Mouse (Mus musculus): ENCODE results near the gene A830005F24Rik.
"Not testable (repeated sequence)": the region's sequence is repeated elsewhere in the genome, so short reads cannot be mapped to it uniquely, and the experiment has no call there.

The A830005F24Rik gene

DNA sequence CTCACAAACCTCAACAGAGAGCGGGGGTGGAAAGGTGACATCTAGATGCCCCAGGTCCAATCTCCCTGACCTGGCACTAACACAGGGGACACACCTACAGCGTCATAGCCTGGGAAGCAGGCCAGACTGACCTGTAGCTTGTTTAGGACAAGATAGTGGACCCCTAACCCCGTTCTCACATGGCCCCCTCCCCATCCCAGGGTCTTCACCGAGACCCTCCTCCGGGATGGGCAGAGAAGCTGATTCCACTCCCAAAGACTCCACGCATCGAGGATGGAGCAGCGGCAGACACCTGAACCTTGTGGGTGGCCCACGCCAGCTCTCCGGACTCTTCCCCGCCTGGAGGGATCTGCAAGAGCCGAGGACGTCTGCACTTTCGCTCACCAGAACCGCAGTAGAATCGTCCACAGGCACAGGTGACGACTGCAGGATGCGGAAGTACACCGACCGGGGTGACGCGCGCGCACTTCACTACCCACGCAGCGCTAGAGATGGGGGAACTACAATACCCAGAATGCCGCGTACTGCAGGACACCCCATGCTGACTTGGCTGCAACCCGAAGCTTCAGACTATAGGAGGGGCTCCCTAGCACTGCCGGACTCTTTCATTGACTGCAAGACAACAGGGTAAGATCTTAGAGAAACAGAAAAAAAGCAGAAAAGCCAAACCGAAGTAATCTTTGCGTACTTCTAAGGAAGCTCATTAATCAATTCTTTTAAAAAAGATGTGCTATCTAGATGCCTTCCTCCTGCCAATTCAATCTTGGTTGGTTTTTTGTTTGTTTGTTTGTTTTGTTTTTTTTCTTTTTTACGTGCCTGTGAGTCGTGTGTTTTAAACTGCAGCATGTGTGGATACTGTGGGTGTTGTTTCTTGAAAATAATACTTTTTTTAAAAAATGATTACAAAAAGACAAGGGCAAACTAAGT lies at the start of gene A830005F24Rik, which contains the start of gene Zfp169:
Gene A830005F24Rik (plus strand): TSS at position 568 of the 927 bp plus-strand sequence.
Gene Zfp169 (minus strand): TSS at position 449 of the 927 bp plus-strand sequence.
- in situ Hi-C loops (cut with MboI; ENCODE audit: low sequenced_read_pairs) = no loop called here

DNA sequence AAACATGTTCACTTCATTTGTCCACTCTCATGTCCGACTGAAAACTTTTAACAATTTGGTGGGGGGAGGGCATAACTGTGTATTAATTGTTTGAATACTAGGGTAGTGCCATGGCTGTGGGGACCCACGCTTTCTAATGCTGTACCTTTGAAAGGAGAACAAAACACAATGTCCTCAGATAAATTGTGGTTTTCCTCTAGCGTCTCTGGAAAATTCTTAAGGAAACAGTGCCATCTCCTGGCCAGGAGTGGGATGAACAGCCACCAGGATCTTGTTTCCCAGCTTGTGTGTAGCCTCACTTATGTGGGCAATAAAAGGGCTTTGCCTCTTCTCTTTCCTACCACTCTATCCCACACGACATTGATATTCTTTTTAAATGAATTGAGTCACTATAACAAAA lies 49.2 kb upstream of the A830005F24Rik start:
- in situ Hi-C loops (cut with MboI; ENCODE audit: low sequenced_read_pairs) = loop anchor here (25.0 kb wide), 2 partner anchors 1152 to 1327 kb away; no protein-coding TSS in a partner anchor

DNA sequence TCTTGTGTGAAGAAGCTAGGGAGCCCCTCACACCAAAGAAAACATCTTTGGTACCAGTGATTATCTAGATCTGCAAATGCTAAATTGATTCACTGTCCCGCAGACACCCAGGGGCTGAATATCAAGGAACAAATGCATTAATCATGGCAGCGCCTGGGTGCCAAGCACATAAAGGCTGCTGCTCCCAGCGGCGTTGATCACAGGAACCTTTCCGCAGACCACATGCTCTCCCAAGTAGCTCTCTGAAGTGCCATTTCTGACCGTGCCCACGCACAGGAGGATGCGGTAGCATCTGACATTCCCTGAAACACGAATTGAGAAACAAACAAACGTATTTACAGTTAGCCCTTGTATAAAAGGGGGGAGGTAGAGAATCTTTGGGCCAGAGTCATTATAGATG lies 47.2 kb upstream of the A830005F24Rik start:
- in situ Hi-C loops (cut with MboI; ENCODE audit: low sequenced_read_pairs) = loop anchor here (25.0 kb wide), 2 partner anchors 1154 to 1329 kb away; no protein-coding TSS in a partner anchor

DNA sequence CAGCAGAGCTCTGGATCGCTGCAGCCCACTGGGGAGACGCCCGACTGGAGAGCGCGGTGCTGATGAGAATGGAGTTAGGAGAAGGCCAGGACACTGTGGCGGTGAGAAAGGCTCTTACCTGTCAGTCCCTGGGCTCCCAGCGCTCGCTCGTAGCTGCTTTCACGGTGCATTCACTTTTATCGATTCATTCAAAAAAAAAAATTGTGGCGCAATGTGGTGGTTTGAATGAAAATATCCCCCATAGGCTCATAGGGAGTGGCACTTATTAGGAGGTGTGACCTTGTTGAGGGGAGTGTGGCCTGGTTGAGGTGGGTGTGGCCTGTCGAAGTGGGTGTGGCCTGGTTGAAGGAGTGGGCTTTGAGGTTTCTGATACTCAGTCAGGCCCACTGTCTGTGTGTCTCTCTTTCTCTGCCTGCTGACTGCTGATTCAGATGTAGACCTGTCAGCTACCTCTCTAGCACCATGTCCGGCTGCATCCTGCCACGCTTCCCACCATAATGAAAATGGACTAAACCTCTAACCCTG lies 44.7 kb upstream of the A830005F24Rik start:
- in situ Hi-C loops (cut with MboI; ENCODE audit: low sequenced_read_pairs) = loop anchor here (25.0 kb wide), 2 partner anchors 1156 to 1331 kb away; no protein-coding TSS in a partner anchor

DNA sequence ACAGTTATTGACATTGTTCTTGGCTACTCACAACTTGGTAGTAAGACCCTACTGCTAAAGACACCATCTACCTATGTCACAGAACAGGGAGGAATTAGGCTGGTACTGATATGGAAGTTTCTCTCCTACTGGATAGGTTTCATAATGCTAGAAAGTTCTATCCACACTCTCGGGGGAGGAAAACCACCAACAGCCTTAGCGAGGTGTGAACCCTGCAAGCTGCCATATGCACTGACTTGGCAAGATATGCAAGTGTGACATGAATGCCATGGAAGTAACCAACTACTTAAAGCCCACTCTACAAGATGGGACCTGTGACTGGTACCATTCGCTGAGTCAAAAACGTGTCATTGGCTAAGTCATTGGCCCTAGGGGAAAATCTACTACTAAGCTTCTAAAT lies 29.8 kb upstream of the A830005F24Rik start:
- in situ Hi-C loops (cut with MboI; ENCODE audit: low sequenced_read_pairs) = no loop called here

DNA sequence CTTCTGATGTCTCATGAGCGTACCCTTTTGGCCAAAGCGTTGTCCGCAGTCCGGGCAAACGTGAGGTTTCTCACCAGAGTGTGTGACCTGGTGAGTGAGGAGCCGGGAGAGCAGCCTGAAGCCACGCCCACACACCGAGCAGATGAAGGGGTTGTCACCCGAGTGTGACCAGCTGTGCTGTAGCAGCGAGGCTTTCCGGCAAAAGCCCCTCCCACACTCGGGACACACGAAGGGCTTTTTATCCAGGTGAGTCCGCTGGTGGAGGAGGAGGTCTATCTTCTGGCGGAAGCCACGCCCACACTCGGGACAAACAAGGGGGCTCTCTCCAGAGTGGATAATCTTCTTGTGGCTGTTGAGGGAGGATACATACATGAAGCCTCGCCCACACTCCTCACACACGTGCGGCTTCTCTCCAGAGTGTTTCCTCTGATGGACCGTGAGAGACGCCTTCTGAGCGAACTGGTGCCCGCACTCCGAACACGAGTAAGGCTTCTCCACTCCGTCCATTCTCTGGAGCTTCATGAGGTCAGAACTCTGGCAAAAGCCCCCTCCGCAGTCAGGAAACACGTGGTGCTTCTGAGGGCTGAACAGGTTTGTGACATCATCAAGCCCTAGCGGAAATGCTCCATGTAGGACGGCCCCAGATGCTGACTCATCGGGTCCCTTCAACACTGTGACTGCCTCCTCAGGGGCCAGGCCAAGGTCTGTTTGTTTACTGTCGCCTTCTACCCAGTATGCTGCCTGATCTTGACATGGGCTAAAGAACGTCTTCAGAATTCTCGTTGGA lies 22.8 kb upstream of the A830005F24Rik start:
- in situ Hi-C loops (cut with MboI; ENCODE audit: low sequenced_read_pairs) = no loop called here

DNA sequence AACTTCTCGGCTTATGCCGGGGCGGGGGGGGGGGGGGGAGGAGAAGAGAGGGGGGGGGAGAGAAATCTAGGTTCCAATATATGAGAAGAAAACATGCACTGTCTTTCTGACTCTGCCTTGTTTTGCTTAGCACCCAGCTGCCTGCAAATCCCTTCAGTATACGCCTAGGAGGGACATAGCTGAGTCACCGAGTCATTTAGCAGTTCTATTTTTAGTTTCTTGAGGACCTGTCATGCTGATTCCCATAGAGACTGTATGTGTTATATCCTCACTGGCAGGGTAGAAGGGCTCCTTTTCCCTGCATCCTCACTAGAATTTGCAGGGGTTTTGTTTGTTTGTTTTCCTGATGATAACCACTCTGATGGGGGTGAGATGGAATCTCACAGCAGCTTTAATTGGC lies 20.2 kb upstream of the A830005F24Rik start:
- in situ Hi-C loops (cut with MboI; ENCODE audit: low sequenced_read_pairs) = no loop called here

DNA sequence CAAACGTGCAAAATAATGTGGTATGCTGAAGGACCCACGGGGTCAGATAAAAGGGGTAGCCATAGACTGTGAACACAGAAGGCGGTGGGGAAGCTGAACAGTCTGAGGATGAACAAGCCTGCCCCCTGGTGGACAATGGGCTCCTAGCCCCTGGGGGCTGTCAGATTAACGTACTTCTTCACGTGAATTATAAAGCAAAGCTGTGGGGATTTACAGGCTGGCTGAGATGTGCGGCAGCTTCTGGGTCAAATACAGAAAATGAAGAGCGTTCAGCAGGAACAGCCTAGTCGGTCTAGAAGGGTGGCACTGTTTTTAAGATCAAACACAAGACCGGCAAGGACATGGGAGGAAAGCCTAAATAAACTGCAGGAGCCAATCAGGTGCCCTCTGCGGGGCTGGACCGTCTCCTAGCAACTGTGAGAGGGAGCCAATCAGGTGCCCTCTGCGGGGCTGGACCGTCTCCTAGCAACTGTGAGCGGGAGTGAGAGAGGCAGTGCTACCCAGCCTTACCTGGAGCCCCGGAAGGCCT lies 15.6 kb upstream of the A830005F24Rik start:
- in situ Hi-C loops (cut with MboI; ENCODE audit: low sequenced_read_pairs) = no loop called here

DNA sequence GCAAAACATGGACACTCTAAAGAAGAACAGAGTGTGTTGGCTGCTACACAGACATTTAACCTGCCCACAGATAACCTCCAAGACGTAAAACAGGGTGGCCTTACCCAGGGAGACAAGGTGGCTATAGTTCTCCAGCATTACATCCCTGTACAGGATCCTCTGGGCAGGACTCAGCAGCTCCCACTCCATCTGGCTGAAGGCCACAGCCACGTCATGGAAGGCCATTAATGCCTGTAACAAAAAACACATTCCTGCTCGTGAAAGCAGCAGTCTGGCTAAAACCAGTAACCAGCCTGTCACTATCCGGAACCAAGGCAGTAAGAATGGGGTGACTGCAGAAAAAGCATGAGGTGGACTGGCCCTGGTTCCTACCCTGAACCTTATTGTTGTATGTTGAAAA lies 14.7 kb upstream of the A830005F24Rik start:
- in situ Hi-C loops (cut with MboI; ENCODE audit: low sequenced_read_pairs) = no loop called here

DNA sequence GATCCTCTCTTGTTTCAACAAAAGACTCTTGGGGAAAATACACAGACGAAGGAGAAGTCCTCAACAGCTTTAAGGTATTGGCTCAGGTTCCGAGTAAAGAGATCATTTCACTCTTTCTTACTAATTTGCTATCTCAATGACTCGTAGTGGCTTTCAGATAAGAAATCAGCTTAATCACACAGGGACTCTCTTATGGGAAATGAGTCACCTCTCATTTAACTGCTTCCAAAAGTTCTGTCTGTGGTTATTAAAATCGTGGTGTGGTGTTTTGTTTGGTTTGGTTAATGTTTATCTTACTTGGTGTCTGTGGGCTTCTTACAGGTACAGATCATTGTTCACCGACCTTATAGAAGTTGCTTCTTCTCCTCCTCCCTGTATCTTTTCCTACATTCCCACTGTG lies 10.9 kb upstream of the A830005F24Rik start:
- in situ Hi-C loops (cut with MboI; ENCODE audit: low sequenced_read_pairs) = no loop called here

DNA sequence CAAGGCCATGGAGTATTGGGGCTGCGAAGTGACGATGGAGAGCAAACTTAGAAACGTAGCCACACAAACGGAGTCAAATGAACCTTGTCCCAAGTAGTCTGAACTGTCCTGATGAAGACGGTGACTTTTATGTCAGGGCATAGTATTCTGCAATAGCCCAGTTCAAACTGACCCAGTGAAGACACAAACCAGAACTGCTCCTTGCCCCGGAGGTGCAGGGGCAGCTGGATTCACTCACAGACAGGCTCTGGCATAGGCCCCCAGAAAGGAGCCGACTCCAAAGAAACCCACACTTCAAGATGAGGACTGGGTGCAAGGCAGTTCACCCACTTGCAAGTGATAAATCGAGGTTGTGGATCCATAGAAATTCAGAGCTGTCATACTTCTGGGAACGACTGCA lies 4.7 kb upstream of the A830005F24Rik start:
- in situ Hi-C loops (cut with MboI; ENCODE audit: low sequenced_read_pairs) = no loop called here

DNA sequence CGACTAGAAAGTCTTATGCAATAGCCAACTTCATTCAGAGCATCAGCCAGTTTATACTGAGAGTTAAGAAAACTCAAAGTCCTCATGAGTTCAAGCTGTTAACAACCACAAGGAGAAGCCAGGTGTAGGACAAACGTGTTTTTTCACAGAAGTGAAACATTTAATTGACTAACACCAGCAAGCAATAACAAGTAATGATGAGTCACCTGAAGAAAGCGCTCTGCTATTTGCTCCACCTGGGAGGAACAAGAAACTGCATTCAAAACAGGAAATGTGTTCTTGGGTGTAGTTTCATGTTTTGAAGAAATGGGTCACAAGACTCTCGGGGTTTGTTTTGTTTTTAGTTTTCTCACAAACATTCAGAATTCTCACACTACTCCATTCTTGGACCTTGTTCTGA lies 2.5 kb downstream of the A830005F24Rik start:
- in situ Hi-C loops (cut with MboI; ENCODE audit: low sequenced_read_pairs) = no loop called here

DNA sequence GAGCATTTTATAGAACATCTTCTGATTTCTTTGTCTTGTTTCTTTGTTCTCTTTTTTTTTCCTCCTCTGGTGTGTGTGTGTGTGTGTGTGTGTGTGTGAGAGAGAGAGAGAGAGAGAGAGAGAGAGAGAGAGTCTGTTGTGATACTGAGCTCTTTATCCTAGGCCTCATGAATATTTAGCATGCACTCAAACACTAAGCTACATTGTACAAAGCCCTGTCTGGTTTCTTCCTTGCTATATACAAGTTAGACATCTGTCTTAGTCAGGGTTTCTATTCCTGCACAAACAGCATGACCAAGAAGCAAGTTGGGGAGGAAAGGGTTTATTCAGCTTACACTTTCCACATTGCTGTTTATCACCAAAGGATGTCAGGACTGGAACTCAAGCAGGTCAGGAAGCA lies 5.8 kb downstream of the A830005F24Rik start:
- in situ Hi-C loops (cut with MboI; ENCODE audit: low sequenced_read_pairs) = not testable (repeated sequence)

DNA sequence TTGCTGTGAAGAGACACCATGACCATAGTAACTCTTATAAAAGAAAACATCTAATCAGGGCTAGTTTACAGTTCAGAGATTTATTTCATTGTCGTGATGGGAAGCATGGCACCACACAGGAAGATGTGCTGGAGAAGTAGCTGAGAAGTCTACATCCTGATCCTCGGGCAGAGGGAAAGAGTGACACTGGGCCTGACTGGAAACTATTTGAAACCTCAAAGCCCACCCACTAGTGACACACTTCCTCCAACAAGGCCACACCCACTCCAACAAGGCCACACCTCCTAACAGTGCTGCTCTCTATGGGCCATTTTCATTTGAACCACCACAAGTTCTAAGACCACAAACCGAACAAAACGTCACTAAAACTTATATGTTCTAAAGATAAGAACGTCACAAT lies 12.4 kb downstream of the A830005F24Rik start:
- in situ Hi-C loops (cut with MboI; ENCODE audit: low sequenced_read_pairs) = loop anchor here (5.0 to 10.0 kb wide), 2 partner anchors 112 to 269 kb away; no protein-coding TSS in a partner anchor

DNA sequence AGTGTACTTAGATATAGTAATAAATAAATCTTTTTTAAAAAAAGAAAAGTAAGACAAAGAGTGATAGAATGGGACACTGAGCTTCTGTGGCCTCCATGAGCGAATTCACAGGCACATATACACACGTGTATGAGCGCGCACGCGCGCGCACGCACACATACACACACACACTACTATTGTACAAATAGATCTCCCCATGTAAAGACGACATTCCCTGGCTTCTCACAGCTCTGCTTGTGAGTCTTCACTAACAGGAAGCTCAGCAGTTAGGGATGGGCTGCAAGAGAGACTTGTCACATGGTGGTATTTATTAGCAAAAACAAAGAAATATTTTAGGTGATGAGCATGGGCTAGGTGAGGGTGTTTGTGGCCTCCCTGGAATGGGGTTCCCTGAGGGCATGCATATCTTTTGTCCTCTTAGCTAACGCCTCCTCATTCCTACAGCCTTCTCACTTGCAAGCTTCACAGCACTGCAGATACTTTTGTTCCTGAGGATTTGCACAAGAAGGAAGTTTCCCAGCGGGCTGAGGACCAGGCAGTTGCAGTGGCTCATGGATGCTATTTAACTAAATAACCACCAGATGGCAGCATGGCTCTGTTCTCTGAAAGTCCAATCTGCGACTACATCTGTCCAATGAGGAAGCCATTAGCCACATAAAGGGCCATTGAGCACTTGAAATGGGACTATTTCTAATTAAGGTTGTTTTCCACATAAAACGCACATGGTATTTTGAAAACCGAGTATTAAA lies 14.9 kb downstream of the A830005F24Rik start:
- in situ Hi-C loops (cut with MboI; ENCODE audit: low sequenced_read_pairs) = loop anchor here (5.0 to 10.0 kb wide), 2 partner anchors 109 to 267 kb away; no protein-coding TSS in a partner anchor

DNA sequence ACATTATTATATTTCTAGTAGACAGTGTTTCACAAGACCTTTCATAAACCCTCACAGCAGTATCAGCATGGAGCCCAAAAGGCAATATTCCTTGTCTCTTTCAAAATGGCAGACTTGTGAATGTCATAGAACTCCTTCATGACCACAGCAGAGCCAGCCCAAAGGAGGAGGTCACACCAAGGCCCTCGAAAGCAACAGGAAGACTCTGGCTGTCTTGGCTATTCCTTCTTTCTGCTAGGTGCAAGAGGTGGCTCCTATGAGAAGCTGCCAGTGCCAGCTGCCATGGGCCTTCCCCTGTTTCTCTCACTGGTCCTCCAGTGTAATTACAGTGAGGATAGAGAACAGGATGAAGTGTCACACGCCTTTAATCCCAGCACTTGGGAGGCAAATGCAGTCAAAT lies 15.7 kb downstream of the A830005F24Rik start:
- in situ Hi-C loops (cut with MboI; ENCODE audit: low sequenced_read_pairs) = loop anchor here (5.0 to 10.0 kb wide), 2 partner anchors 108 to 266 kb away; no protein-coding TSS in a partner anchor

DNA sequence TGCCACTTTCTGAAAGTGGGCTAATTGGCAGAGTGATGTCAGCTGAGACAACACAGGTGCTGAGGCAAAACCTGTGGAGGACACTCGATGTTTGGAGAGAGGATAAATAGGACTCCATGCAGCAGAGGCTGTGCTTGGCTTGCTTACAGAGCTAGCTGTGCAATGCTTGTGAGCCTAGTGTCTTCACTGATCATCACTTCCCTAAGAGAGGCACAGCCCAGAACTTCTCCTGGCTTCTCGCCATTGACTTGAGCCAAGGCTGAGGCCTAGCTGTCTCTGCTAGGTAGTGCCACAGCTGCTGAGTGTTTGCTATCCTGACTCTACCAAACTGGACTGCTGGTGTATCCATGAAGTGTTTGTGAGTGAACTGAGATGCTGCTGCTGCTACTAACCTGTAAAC lies 17.3 kb downstream of the A830005F24Rik start:
- in situ Hi-C loops (cut with MboI; ENCODE audit: low sequenced_read_pairs) = loop anchor here (5.0 kb wide), 1 partner anchor 42 kb away; no protein-coding TSS in a partner anchor

DNA sequence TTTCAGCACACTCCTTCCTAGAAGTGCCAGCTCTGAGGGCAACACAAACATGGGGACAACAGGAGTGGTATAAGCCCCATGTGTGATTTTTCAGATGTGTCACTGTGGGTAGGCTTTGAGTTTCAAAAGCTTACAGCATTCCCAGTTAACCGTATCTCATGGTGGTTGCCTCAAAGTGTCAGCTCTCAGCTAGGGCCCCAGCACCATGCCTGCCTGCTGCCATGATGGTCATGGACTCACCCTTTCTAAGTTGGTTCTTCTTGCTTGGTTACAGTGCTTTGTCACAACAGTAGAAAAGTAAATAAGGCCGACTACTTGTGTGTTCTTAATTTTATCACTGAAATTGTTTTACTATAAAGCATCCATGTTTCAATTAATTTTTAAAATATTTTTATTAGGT lies 18.1 kb downstream of the A830005F24Rik start:
- in situ Hi-C loops (cut with MboI; ENCODE audit: low sequenced_read_pairs) = loop anchor here (5.0 kb wide), 1 partner anchor 41 kb away; no protein-coding TSS in a partner anchor

DNA sequence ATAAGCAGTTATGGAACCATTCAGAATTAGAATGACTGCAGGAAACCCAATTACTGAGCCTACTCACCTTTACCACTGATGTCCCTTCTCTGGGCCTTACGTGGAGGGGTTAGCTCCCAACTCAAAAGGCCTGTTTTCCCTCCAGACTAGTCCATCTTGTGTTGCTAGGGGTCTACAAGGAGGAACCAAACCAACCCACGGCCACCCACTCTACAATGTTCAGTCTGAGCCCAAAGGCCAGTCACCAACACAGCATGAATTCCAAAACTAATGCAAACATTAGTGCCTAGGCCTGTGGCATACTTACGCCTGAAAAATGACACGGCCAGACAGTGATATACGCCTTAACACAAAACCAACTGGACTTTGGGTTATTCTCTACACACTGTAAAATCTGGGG lies 20.1 kb downstream of the A830005F24Rik start:
- in situ Hi-C loops (cut with MboI; ENCODE audit: low sequenced_read_pairs) = loop anchor here (5.0 kb wide), 1 partner anchor 39 kb away; no protein-coding TSS in a partner anchor

DNA sequence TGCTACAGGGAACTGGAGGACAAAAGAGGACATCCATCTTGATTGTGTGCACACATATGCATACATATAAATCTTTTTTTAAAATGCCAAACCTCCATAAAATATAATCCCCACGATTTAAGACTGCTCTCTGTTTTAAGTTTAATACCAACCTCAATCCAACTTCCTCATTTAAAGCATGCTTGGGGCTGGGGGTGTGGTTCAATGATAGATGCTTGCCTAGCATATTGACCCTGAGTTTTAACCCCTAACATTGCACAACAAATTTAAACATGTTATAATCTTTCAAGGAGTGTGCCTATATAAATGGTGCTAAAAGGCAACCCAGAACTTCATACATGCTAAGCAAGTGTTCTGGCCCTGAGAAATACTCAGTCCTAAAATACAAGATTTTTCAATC lies 27.1 kb downstream of the A830005F24Rik start:
- in situ Hi-C loops (cut with MboI; ENCODE audit: low sequenced_read_pairs) = no loop called here
